Mouse (Mus musculus) erythroid progenitor cell, adult 5-6 weeks (primary cell): ENCODE data around the gene Vtcn1. TPM values are rescaled to one million over a fixed set of nuclear protein-coding genes. Genes with fewer than 3 reads are reported as not detected.

Experiments
- ATAC-seq: replicated peaks from 2 replicates; pipeline ENCODE4 v1.8.0; 2016; ENCODE audit warnings: moderate number of reproducible peaks, mild to moderate bottlenecking, moderate TSS enrichment, inconsistent platforms; ENCODE audit not compliant: poor library complexity, low FRiP score, severe bottlenecking
- total RNA-seq, 2 experiments: library from RNA; stranded (forward) in 1 of 2; stranded (reverse) in 1 of 2; fragments of 150-400 nt in 1 of 2; fragments of 186-747, 209-891 nt in 1 of 2; gene quantifications; 2 replicates each; pipeline versions ENCODE4 v1.2.3 to v1.2.4; 2015 to 2017; ENCODE audit warnings: low replicate concordance in 2 of 2

Vtcn1 gene
- total RNA-seq (2015; ENCODE audit: low replicate concordance) (not detected in 2 replicates), total RNA-seq (2017; ENCODE audit: low replicate concordance) (not detected in 2 replicates)

DNA sequence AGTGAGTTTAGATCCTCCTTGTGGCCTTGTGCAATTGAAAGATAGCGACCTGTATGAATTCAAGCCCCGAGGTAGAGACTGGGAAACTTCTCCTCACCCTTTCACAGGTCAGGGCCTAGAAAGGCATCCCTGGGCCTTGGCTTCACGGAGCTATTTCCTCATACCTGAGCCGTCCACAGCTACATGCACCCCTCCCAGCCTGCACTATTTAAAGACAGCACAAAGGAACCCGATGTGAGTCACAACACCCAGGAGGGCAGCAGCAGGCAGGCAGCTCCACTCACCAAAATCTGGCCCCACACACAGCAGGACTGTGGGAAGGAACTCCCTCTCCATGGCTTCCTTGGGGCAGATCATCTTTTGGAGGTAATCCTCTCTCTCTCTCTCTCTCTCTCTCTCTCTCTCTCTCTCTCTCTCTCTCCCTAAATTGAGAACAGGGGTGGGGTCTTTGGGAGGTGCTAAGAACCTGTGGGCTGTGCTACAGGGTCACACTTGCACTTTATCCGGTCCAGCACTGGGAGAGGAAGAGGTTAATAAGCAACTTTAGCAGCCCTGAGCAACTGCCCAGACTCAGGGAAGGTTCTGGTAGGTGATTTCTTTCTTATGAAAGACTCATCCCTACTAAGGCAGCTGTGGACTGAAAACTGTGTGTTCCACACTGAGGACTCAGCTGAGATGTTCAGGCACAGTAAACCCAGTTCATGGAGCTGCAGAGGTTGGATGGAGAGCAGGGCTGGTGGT is at the start of gene Vtcn1:
TSS of gene Vtcn1 (plus strand) at position 235 of the 741 bp plus-strand sequence.
- no peak for ATAC-seq

DNA sequence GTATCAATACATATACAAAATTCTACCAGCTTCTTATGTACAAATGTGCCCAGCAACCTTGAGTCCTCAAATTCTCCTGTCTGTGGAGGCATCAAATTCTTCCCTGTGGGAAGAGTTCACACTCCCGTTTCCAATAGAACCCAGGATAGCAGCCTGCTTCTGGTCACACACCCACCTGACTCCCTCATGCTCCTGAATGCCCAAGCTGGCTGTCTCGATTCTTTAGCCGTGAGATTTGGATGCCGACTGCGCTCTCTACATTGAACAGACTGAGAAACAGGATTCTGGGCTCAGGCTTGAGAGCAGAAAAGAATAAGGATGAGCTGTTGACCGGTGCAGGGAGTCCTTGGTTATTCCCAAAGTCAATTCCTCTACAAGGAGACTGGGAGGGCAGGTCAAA is 48.3 kb upstream of the Vtcn1 start:
- ATAC-seq: no peak

DNA sequence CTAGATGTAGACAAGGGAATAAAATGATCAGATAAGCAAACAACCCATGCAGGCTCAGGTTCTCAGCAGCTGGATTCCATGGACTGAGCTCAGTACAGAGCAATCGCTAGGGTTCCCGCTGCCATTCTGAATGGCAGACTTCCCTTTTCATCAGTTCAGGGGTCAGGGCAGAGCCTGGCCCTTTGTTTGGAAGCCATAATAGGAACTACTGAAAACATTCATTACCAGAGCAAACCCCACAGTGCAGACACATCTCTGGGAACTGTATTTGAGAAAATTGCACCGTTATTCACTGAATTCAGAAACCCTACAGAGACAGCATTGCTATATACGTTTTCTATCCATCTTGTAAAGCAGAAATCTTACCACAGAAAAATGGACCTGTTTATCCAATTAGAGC is 47.7 kb upstream of the Vtcn1 start:
- no peak for ATAC-seq

DNA sequence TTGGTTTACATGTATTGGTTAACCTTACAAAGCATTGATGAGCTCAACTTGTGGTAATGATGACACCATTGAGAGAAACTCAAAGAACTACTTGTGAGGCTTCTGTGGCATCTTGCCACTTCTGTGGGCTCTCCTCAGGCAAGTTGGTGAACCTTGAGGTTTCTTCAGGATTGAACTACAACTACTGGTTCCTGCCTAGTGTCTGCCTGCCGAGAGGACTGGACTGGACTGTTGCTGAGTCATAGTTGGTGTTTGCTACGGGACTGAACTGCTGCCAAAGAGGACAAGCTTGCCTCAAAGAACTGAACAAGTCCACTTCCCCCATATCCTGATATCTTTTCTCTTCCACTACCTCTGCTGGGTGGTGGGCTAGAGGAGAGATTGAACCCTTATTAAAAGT is 39.2 kb upstream of the Vtcn1 start:
- no peak for ATAC-seq

DNA sequence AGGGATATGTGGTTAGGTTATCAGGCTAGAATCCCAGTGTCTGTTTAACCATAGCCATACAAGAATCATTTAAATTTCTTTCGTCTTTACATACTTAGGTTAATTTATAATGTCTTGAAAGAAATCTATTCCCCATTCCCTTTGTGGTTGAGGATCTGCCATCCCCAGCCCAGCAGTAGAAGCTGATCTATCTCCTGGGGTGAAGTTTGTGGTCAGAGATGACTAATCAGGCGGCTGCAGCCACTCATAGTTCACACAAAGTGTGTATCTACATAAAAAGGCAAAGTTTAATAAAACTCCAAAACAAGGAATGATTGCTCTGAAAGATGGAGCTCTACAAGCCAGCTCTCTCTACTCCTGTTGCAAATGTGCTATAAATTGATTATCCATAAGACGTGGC is 33.6 kb upstream of the Vtcn1 start:
- no peak for ATAC-seq

DNA sequence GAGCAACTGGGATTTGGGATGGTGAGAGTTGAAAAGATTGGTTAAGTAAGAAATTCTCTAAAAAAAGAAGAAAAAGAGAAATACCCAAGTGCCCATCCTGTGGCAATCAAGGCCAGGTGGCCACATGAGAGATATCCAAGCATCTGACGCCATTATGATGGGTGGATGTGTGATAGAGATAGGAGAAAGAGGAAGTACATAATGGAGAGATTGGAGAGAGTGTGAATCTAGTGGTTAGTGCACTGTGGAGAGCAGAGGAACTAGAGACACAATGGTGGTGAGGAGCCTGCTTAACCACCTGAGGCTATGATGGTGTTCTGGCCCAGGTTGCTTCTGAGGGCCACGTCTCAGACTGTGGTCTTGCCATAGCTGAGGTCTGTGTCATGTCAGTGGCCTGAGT is 31.9 kb upstream of the Vtcn1 start:
- ATAC-seq: no peak

DNA sequence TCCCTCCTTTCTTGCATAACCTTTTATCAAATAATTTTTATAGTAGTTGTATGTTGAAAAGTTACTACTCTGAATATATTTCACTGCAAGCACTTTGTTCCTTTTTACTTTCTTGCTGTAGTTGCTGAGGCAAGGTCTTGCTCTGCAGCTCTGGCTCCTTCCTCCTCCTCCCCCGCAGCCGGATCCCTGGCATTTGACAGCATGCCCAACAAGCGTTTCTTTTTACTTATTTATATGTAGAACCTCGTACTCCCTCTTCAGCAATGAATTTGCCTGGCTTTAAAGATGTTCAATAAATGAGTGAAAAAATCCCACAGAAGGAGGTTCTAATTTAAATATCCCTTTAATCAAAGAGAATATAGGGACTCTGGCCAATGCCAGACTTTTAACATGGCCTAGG is 28.7 kb upstream of the Vtcn1 start:
- no peak for ATAC-seq

DNA sequence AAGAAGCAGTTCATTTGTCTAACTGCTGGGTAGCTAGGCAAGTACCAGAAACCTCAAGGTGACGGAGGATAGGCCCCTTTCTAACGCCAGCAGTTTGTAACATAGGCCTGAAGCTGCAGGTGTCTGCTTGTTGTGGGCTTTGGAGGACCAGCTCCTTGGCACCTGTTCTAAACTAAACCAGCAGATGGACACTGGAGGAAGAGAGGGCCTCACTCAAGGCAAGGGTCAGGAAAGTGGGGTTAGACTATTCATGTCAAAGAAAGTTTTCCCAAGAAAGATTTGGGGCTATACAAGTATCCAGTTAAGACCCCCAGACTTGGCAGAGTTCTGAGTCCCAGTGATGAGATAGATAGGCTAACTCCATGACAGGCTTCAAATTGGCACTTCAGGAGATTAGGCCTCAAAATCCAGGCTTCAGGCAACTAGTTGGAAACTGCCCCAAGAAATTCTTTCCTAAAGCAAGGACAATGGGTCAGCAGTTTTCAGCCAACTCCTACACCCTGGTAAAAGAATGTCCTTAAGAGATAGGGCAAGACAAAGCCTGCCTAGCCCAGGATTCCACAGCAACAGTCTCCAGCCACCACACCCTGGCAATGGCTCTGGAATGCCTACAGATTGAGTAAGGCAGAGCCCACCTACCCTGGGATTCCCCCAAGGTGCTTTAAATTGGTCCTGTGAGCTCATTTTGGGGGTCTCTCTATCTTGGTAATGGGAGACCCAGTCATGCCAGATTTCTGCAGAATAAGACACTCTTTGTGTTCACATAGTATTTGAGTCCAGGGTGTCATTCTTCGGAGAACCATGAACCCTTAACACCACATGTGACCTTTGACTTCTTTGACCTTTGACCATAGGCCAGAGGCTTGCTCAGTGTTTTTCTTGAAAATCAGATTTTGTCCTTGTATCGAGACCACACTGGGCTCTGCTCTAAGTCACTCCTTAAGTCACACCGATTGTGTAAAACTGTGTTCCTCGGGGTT is 27.8 kb upstream of the Vtcn1 start:
- ATAC-seq: no peak

DNA sequence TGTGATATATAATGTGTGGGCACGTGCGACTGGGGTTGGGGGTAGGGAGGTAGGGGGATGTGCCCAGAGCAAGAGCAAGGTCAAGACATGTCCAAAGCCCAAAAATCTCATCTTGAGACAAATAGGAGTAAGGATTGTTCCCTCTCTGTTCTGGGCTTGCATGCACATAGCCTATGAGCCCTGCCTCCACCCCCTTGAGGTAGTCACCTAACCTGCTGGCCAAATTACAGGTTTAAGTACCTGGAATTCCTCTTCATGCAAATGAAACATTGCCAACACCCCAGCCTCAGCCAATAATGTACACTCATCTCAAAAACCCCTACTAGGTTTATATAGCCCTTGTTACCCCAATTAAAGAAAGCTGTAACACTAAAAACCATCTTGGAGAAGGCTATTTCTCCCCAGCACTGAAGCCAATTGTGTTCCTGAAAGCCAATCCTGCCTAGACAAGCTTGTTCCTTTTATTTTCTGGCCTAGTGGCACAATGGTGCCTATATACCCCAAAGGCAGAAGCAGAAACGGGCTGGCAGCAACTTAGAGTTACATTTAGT is 26.3 kb upstream of the Vtcn1 start:
- no peak for ATAC-seq

DNA sequence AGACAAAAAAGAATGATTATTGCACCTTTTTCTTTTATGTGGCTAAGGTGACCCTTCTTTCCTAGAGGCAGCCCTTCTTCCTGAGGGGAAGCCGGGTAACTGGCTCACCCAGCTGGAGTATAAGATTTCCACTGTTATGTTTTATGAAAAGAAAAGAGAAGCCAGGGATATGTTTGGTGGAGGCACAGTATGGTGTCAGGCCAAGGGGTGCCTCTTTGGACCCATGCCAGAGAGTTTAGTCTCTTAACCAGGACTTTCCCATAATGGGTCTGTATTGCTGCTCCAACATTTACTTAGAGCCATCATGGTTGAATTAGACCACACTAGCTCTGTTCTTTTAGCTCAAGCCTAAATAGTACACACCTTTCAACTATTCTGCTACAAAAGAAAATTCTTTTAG is 20.3 kb upstream of the Vtcn1 start:
- no peak for ATAC-seq

DNA sequence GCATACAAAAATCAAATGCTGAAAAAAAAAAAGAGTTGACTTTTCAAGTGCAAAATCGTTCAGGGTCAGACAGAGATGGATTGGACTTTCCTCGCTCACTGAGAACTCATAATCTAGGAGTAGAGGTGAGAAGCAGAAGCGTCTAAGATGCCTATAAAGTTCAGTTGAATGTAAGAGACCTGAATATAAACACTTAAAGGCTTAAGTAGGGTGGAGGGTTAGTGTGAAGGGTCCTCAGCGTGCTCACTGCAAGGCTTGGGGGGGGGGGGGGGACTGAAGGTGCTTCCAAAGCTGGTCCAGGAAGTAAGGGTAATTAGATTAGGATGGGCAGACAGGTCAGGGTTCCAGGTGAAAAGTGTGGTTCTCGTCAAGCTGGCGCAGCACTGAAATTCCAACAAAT is 19.3 kb upstream of the Vtcn1 start:
- no peak for ATAC-seq

DNA sequence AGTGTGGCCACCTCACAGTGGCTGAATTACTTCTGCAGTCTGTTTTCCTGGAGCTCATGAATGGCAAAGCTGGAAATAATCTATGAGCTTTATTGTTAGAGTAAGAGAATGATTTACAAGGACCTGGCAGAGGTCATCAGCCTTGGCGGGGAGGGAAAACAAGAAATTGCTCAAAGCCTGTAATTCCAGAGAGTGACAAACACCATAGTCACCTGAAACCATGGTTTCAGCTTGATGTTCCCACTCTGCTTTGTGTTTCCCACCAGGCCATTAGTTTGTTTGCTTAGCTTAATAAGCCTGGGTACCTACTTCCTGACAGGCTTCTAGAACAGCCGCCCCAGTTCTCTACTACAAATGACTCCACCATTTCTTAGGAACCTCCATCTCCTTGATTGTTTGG is 14.8 kb upstream of the Vtcn1 start:
- no peak for ATAC-seq

DNA sequence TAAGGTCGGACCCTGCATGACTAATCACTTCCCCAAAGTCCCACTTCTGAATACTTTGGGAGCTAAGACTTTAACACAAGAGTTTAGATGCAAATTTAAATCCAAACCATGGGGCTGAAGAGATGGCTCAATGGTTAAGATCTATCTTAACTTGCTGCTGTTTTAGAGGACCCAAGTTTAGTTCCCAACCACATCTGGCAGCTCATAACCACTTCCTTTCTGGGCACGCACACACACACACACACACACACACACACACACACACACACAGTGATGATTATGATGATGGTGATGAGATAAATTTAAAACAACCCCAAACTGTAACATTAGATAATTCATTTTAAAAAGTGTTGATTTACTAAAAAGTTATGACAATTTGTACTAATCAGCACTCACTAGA is 13.4 kb upstream of the Vtcn1 start:
- no peak for ATAC-seq

DNA sequence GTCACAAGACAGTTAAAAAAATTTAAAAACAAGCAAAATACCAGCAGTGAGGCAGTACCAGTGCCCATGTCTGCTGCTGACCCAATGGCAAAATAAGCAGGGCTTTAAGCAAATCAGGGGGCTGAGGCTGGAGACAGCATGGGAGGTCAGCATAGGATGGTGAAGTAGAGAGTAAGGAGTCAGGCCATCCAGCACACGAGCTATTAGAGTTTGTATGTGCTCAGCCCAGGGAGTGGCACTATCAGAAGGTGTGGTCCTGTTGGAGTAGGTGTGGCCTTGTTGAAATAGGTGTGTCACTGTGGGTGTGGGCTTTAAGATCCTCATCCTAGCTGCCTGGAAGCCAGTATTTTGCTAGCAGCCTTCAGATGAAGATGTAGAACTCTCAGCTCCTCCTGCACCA is 9.8 kb upstream of the Vtcn1 start:
- ATAC-seq: peak; percentile 63; the same call in 1 of the 2 replicates

DNA sequence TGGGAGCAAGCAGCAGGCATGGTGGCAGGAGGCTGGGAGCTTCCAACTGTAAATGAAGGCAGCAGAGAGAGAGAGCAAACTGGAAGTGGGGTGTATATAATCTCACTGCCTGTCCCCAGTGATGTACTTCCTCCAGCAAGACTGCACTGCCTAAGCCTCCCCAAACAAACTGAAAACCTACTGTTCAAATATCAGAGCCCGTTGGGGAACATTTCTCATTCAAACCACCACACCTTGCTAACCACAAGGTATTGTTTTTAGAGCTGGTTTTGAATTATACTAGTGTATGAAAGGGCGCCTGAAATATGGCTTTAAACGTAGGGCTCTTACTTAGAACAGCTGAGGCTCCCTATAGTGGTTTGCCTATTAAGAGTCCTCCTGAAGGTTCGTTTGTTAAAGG is 6.5 kb upstream of the Vtcn1 start:
- ATAC-seq: no peak

DNA sequence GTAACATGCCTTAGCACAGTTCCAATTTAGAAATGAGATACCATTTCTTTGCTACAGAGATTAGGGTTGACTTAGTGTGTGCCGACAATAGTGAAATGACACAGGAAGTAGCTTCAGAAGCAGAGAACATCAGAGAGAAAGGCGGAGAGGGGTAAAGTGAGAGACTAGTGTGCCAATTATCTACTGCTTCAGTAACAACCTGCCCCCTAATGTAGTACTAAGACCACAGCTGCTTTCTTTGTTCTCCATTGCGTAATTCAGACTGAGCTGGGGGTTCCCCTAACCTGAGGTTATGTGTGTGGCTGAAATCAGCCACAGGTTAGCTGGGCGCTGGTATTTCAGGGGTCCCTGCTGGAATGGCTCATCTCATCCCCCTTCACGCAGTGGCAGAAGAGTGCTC is 5.7 kb upstream of the Vtcn1 start:
- ATAC-seq: no peak

DNA sequence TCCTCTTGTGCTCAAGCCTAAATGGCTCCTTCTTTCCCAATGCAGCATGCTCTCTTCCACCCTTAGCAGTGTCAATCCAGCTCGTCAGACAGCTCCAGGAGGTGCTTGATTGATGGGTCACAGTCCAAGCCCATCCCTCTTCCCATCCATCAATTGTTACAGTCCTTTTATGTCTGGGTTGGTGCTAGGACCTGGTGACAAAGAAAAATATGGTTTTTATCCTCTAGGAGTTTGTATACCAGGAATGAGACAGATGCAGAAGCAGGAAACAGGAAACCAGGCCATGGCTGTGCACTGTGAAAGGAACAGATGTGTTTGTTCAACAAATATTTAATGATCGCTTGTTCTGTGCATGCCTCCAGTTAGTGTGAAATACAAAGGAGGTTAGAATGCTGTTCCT is 4.4 kb upstream of the Vtcn1 start:
- no peak for ATAC-seq

DNA sequence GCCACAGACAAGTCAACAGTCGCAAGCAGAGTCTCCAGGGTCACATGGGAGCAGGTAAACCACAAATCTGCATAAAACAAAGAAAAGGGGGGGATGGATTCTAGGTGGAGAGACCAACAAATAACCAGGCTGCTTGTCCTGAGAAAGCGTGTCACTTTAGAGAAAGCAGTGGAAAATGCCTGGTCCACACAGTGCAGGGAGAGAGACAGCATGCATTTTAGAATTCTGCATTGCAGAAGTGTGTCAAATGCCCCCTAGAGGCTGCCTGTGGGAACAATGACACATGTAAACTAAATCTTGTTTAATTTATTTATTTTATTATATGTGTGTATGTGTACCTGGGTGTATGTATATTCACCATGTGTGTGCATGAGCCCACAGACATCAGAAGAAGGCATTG is 4.0 kb upstream of the Vtcn1 start:
- ATAC-seq: no peak

DNA sequence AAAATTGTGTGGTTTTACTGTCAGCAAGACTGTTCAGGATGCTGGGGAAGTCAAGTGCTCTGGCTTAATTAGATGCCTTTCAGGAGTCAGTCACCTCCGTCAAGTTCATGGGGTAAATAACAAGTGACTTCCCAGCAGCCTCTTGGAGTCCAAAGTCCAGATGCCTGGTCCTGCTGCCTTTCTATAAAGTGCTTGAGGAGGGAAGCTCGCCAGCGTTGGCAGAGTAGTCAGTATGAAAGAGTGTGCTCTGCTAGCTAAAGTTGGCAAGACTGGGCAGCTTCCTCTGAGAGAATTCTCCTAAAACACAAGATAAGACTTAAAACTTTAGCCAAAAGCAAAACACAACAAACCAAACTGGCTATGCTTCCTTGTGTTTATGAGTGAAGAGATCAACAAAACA is 18.5 kb downstream of the Vtcn1 start:
- ATAC-seq: no peak

DNA sequence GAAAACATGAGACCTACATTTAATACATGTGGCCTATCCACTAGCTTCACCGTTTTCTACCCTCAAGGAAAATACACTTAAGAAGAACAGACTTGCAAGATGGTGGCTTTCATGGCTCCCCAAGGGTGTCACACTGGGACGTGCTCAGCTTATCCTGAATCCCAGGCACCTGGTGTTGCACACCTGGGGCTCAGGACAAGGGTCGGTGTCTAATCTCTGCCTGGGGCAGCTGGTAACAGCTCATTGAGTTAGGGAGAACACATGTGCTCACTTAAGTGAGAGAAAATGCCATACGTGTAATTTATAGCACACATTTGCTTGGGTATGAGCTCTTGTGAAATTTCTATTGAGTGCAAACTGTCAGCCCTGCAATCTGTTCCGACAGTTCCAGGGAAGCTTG is 19.1 kb downstream of the Vtcn1 start:
- no peak for ATAC-seq

DNA sequence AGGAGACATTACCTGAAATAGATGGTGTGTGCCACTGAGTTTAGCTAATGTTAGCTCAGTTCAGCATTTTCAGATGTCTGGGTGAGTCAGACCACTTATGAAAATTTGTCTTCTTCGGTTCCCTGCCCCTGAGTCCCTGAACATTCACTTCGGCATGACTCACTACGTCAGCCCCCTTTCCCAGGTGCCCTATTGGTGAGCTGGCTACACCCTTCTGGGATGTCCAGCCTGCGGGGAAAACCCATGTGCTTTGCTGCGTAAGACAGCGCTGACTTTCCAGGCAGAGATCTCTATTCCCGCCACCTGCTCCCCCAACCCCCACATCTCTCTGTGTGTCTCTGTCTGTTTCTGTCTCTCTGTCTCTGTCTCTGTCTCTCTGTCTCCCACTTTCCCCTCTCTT is 23.1 kb downstream of the Vtcn1 start:
- ATAC-seq: no peak
